Mouse (Mus musculus): ENCODE measurements at regions not wholly inside any gene's neighbourhood (a gene's known extent, or its start where the extent isn't known, plus 50 kb on each side); places are given as distances from the start of the nearest gene placed in this dataset.

DNA sequence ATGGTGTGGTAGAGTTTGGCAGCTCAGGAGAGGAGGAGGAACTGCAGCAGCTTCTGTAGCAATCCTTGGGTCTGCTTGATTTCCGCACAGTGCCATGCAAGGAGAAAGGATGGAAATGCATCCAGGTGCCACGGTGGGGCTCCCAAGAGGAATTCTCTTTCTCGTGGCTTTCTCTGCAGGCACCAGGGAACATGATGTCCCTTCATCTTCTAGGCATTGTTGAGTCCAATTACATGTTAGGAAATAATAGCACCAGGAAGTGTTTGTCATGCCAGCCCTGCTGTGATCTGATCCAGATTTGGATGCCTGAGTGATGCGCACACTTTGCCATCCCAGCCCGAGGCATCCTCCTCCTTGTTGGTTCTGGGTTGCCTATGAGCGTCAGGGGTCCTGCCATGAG is 72.6 kb upstream of the Agap1 start:
- no peak for DNase-seq (ENCODE audit: low spot score)

GRCm38 (mm10) chr1:89385111-89385510 is 69.5 kb upstream of the Agap1 start:
- DNase-seq (ENCODE audit: low spot score) = no peak

- DNase-seq (ENCODE audit: low spot score) = no peak
Observed at GRCm38 (mm10) chr1:89392711-89393110, 61.9 kb upstream of the Agap1 start.

- DNase-seq (ENCODE audit: low spot score) = no peak
Observed at GRCm38 (mm10) chr1:89394471-89394870, 60.1 kb upstream of the Agap1 start.

GRCm38 (mm10) chr1:89400734-89401202 is 53.8 kb upstream of the Agap1 start:
- DNase-seq (ENCODE audit: low spot score) = no peak

DNA sequence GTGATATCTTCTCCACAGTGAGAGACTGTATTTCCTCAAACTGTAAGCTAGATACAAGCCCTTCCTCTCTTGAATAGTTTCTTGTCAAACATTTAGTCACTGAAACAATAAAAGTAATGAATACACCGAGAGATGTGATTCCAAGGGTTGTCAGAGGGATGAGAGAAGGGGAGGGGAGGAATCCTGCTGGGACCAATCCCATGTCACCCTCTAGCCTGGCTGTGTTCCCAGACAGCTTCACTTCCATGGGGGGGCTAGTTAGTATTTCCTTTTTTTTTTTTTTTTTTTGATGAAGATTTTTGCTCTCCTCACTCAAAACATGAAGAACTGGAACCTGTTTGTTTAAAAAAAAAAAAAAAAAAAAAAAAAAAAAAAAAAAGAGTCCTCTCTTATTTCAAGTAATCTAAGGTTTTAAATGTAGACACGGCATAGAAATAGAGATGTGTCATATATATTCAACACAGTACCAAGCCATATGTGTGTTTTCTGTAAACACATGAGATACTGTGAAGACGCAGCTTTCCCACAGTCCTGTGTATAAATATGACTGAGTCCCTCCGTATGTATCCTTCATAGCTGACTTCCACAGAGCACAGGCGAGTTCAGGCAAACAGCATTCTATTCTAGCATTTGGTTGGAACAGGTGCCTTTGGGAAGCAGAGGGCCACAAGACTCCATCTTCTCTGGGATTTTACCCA is 51.9 kb upstream of the Agap1 start:
- DNase-seq (ENCODE audit: low spot score) = no peak

GRCm38 (mm10) chr1:89403551-89404050 is 51.0 kb upstream of the Agap1 start:
- DNase-seq (ENCODE audit: low spot score) = no peak

All from testis, postnatal 14 days (tissue).